Mouse (Mus musculus): Measurements from ENCODE around the gene 4930404N11Rik.

DNA sequence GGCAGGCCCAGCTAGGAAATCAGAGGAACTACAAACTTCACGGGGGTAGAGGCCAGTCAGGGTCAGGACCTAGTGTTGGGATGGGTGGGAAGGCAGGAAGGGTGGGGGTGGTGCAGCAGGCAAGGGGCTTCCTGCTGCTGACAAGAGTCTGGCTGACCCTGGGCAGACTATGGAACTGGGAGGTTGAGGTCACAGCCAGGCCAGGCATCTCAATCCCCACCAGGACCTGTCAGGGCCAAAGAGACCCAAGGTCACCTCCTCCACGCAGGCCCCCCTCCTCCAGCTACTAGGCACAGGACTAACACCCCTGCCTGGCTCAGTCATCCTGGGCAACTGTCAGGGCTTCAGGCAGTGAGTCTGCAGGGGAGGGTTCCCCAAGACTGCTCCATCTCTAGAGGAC lies 37.7 kb downstream of the 4930404N11Rik start:
- TF ChIP-seq CTCF (IDR thresholded peaks at IDR 0.05; ENCODE audit: low read depth) (no peak), EP300 (IDR thresholded peaks at IDR 0.05; ENCODE audit: low read depth) (no peak)

Measured in heart, postnatal 0 days (tissue).